Mouse (Mus musculus) spleen, adult 2 months (tissue): ENCODE measurements at regions not wholly inside any gene's neighbourhood (a gene's known extent, or its start where the extent isn't known, plus 50 kb on each side); places are given as distances from the start of the nearest gene placed in this dataset.

Source experiments
- CTCF ChIP-seq: fragments of 200-500 bp; IDR thresholded peaks from 2 replicates; pipeline ENCODE4 v1.5.1; 2011; ENCODE audit warnings: mild to moderate bottlenecking, inconsistent platforms; ENCODE audit not compliant: insufficient read depth, insufficient read length, insufficient replicate concordance; ENCODE audit errors: extremely low read depth
- POLR2A ChIP-seq: fragments of 200-500 bp; IDR thresholded peaks from 2 replicates; pipeline ENCODE4 v1.6.1; 2011; ENCODE audit warnings: low read depth, low read length, inconsistent platforms

- no peak for TF ChIP-seq POLR2A
- TF ChIP-seq CTCF, result no peak
Observed at GRCm38 (mm10) chr1:23495412-23495811, 97.8 kb upstream of the Ogfrl1 start.
